Mouse (Mus musculus): Measurements from ENCODE around the gene Prickle3. TPM values are rescaled to one million over a fixed set of nuclear protein-coding genes. Genes with fewer than 3 reads are reported as not detected.
A peak's percentile ranks its signal among the peaks of the same experiment; 100 is the strongest.

Prickle3 gene
- 6.5 and 8.2 TPM in 2 replicates for polyA plus RNA-seq (2014; fragmentation: Nextera tagmentation; extraction: Ambion mirVana)

GRCm38 (mm10) chrX:7657221-7657639 lies at the start of gene Prickle3:
TSS of gene Prickle3 (plus strand) at chrX:7657260.
- 17% methylated on average over 26 of the region's 26 CpGs for WGBS
- Histone ChIP-seq H3K4me1 (replicated peaks; ENCODE audit: control insufficient read depth, insufficient read depth, low read length) (peaks cover 5% of the 10 kb centered on the region; the same call in 1 of the 2 replicates), H3K9me3 (ENCODE audit: control insufficient read depth, low read length) (no peaks in the 10 kb centered on the region), H3K4me3 (ENCODE audit: low read depth, low read length) (peak within 1 kb of the TSS; percentile 43), H3K27me3 (replicated peaks; ENCODE audit: control insufficient read depth, insufficient read depth, low read length) (no peaks in the 10 kb centered on the region), H3K36me3 (ENCODE audit: control insufficient read depth, insufficient read depth, low read length) (peaks cover 3% of the 10 kb centered on the region; the same call in 1 of the 2 replicates), H3K4me2 (ENCODE audit: low read length) (peak within 1 kb of the TSS; percentile 49), H3K9ac (ENCODE audit: low read length) (peak within 1 kb of the TSS; percentile 51; the same call in 1 of the 2 replicates), H3K27ac (ENCODE audit: low read depth) (peak within 1 kb of the TSS; percentile 43; the same call in 1 of the 2 replicates)
- ATAC-seq (replicated peaks; ENCODE audit: low FRiP score, low TSS enrichment, low read depth) (peak; percentile 67), DNase-seq (ENCODE audit: low spot score) (peak; percentile 59)

- Histone ChIP-seq H3K4me2 (ENCODE audit: low read length) (peak overlapping the region; percentile 60), H3K9ac (ENCODE audit: low read length) (no peak overlapping the region), H3K27me3 (replicated peaks; ENCODE audit: control insufficient read depth, insufficient read depth, low read length) (peaks cover 5% of the 10 kb centered on the region; the same call in 1 of the 2 replicates), H3K36me3 (ENCODE audit: control insufficient read depth, insufficient read depth, low read length) (no peaks in the 10 kb centered on the region), H3K4me1 (replicated peaks; ENCODE audit: control insufficient read depth, insufficient read depth, low read length) (no peaks in the 10 kb centered on the region), H3K27ac (ENCODE audit: low read depth) (no peak overlapping the region), H3K9me3 (ENCODE audit: control insufficient read depth, low read length) (no peaks in the 10 kb centered on the region), H3K4me3 (ENCODE audit: low read depth, low read length) (peak overlapping the region; percentile 33)
- WGBS, result 20% methylated on average over 21 of the region's 21 CpGs
- no peak for DNase-seq (ENCODE audit: low spot score)
- ATAC-seq (replicated peaks; ENCODE audit: low FRiP score, low TSS enrichment, low read depth), result no peak
Observed at GRCm38 (mm10) chrX:7610035-7610434, 47.0 kb upstream of the Prickle3 start.

GRCm38 (mm10) chrX:7610536-7611258 lies 46.4 kb upstream of the Prickle3 start:
- Histone ChIP-seq H3K27ac (ENCODE audit: low read depth) (no peak overlapping the region), H3K4me1 (replicated peaks; ENCODE audit: control insufficient read depth, insufficient read depth, low read length) (no peaks in the 10 kb centered on the region), H3K27me3 (replicated peaks; ENCODE audit: control insufficient read depth, insufficient read depth, low read length) (peaks cover 5% of the 10 kb centered on the region; the same call in 1 of the 2 replicates), H3K9me3 (ENCODE audit: control insufficient read depth, low read length) (no peaks in the 10 kb centered on the region), H3K4me2 (ENCODE audit: low read length) (peak overlapping the region; percentile 60), H3K9ac (ENCODE audit: low read length) (no peak overlapping the region), H3K4me3 (ENCODE audit: low read depth, low read length) (peak overlapping the region; percentile 33), H3K36me3 (ENCODE audit: control insufficient read depth, insufficient read depth, low read length) (no peaks in the 10 kb centered on the region)
- 24% methylated on average over 21 of the region's 26 CpGs for WGBS
- DNase-seq (ENCODE audit: low spot score) (no peak), ATAC-seq (replicated peaks; ENCODE audit: low FRiP score, low TSS enrichment, low read depth) (no peak)

GRCm38 (mm10) chrX:7617889-7618551 lies 39.0 kb upstream of the Prickle3 start:
- 84% methylated on average over 12 of the region's 12 CpGs for WGBS
- H3K27ac ChIP-seq (ENCODE audit: low read depth), result no peak overlapping the region
- no peaks in the 10 kb centered on the region for H3K9me3 ChIP-seq (ENCODE audit: control insufficient read depth, low read length)
- no peaks in the 10 kb centered on the region for H3K36me3 ChIP-seq (ENCODE audit: control insufficient read depth, insufficient read depth, low read length)
- H3K9ac ChIP-seq (ENCODE audit: low read length), result no peak overlapping the region
- DNase-seq (ENCODE audit: low spot score) (no peak), ATAC-seq (replicated peaks; ENCODE audit: low FRiP score, low TSS enrichment, low read depth) (no peak)
- no peaks in the 10 kb centered on the region for H3K27me3 ChIP-seq (replicated peaks; ENCODE audit: control insufficient read depth, insufficient read depth, low read length)
- H3K4me1 ChIP-seq (replicated peaks; ENCODE audit: control insufficient read depth, insufficient read depth, low read length), result no peaks in the 10 kb centered on the region
- H3K4me3 ChIP-seq (ENCODE audit: low read depth, low read length), result no peak overlapping the region
- H3K4me2 ChIP-seq (ENCODE audit: low read length), result no peak overlapping the region

- Histone ChIP-seq H3K4me3 (ENCODE audit: low read depth, low read length) (no peak overlapping the region), H3K9me3 (ENCODE audit: control insufficient read depth, low read length) (no peaks in the 10 kb centered on the region), H3K4me2 (ENCODE audit: low read length) (no peak overlapping the region), H3K36me3 (ENCODE audit: control insufficient read depth, insufficient read depth, low read length) (no peaks in the 10 kb centered on the region), H3K4me1 (replicated peaks; ENCODE audit: control insufficient read depth, insufficient read depth, low read length) (no peaks in the 10 kb centered on the region), H3K9ac (ENCODE audit: low read length) (no peak overlapping the region), H3K27me3 (replicated peaks; ENCODE audit: control insufficient read depth, insufficient read depth, low read length) (no peaks in the 10 kb centered on the region), H3K27ac (ENCODE audit: low read depth) (no peak overlapping the region)
- DNase-seq (ENCODE audit: low spot score) (no peak), ATAC-seq (replicated peaks; ENCODE audit: low FRiP score, low TSS enrichment, low read depth) (no peak)
- 82% methylated on average over 6 of the region's 6 CpGs for WGBS
Observed at GRCm38 (mm10) chrX:7632560-7632959, 24.5 kb upstream of the Prickle3 start.

GRCm38 (mm10) chrX:7635101-7635500 lies 22.0 kb upstream of the Prickle3 start:
- Histone ChIP-seq H3K4me3 (ENCODE audit: low read depth, low read length) (no peak overlapping the region), H3K27ac (ENCODE audit: low read depth) (no peak overlapping the region), H3K36me3 (ENCODE audit: control insufficient read depth, insufficient read depth, low read length) (no peaks in the 10 kb centered on the region), H3K27me3 (replicated peaks; ENCODE audit: control insufficient read depth, insufficient read depth, low read length) (0 out of 2 replicates have a peak, but pooled peaks cover 5% of the 10 kb centered on the region), H3K4me2 (ENCODE audit: low read length) (no peak overlapping the region), H3K9ac (ENCODE audit: low read length) (no peak overlapping the region), H3K9me3 (ENCODE audit: control insufficient read depth, low read length) (no peaks in the 10 kb centered on the region), H3K4me1 (replicated peaks; ENCODE audit: control insufficient read depth, insufficient read depth, low read length) (no peaks in the 10 kb centered on the region)
- ATAC-seq (replicated peaks; ENCODE audit: low FRiP score, low TSS enrichment, low read depth), result no peak
- 65% methylated on average over 3 of the region's 3 CpGs for WGBS
- no peak for DNase-seq (ENCODE audit: low spot score)

- H3K36me3 ChIP-seq (ENCODE audit: control insufficient read depth, insufficient read depth, low read length), result no peaks in the 10 kb centered on the region
- ATAC-seq (replicated peaks; ENCODE audit: low FRiP score, low TSS enrichment, low read depth) (peak; percentile 84), DNase-seq (ENCODE audit: low spot score) (peak; percentile 91)
- H3K27me3 ChIP-seq (replicated peaks; ENCODE audit: control insufficient read depth, insufficient read depth, low read length), result 0 out of 2 replicates have a peak, but pooled peaks cover 5% of the 10 kb centered on the region
- 9% methylated on average over 42 of the region's 42 CpGs for WGBS
- no peaks in the 10 kb centered on the region for H3K4me1 ChIP-seq (replicated peaks; ENCODE audit: control insufficient read depth, insufficient read depth, low read length)
- peak within 1 kb of the TSS; percentile 20 for H3K4me3 ChIP-seq (ENCODE audit: low read depth, low read length)
- H3K27ac ChIP-seq (ENCODE audit: low read depth), result no peak within 1 kb of the TSS
- no peak within 1 kb of the TSS for H3K9ac ChIP-seq (ENCODE audit: low read length)
- H3K4me2 ChIP-seq (ENCODE audit: low read length), result peak within 1 kb of the TSS; percentile 45
- no peaks in the 10 kb centered on the region for H3K9me3 ChIP-seq (ENCODE audit: control insufficient read depth, low read length)
Observed at GRCm38 (mm10) chrX:7638401-7639091, 18.5 kb upstream of the Prickle3 start, which contains the start of gene Syp. TSS of gene Syp (plus strand) at chrX:7638471.

GRCm38 (mm10) chrX:7639536-7640325 lies 17.3 kb upstream of the Prickle3 start:
- 0 out of 2 replicates have a peak, but pooled peaks cover 5% of the 10 kb centered on the region for H3K27me3 ChIP-seq (replicated peaks; ENCODE audit: control insufficient read depth, insufficient read depth, low read length)
- ATAC-seq (replicated peaks; ENCODE audit: low FRiP score, low TSS enrichment, low read depth) (no peak), DNase-seq (ENCODE audit: low spot score) (no peak)
- H3K9me3 ChIP-seq (ENCODE audit: control insufficient read depth, low read length), result no peaks in the 10 kb centered on the region
- WGBS, result 19% methylated on average over 13 of the region's 13 CpGs
- H3K4me1 ChIP-seq (replicated peaks; ENCODE audit: control insufficient read depth, insufficient read depth, low read length), result no peaks in the 10 kb centered on the region
- no peak overlapping the region for H3K4me2 ChIP-seq (ENCODE audit: low read length)
- no peak overlapping the region for H3K27ac ChIP-seq (ENCODE audit: low read depth)
- H3K36me3 ChIP-seq (ENCODE audit: control insufficient read depth, insufficient read depth, low read length), result no peaks in the 10 kb centered on the region
- H3K9ac ChIP-seq (ENCODE audit: low read length), result no peak overlapping the region
- no peak overlapping the region for H3K4me3 ChIP-seq (ENCODE audit: low read depth, low read length)

All from intestine, embryonic 14.5 days (tissue).